Mouse (Mus musculus): ENCODE data around the gene Cdh15.

Cdh15 gene

GRCm38 (mm10) chr8:122847829-122848561, at the start of gene Cdh15:
Cdh15 (plus strand) TSS chr8:122847966.
- WGBS, result 25% methylated on average over 17 of the region's 18 CpGs

GRCm38 (mm10) chr8:122803906-122804761, 43.6 kb upstream of the Cdh15 start:
- WGBS, result 64% methylated on average over 15 of the region's 15 CpGs

GRCm38 (mm10) chr8:122805349-122805748, 42.4 kb upstream of the Cdh15 start:
- 55% methylated on average over 3 of the region's 3 CpGs for WGBS

- 74% methylated on average over 7 of the region's 7 CpGs for WGBS
Observed at GRCm38 (mm10) chr8:122806956-122807538, 40.7 kb upstream of the Cdh15 start.

- WGBS, result 87% methylated on average over 4 of the region's 4 CpGs
Observed at GRCm38 (mm10) chr8:122807907-122808306, 39.9 kb upstream of the Cdh15 start.

GRCm38 (mm10) chr8:122810376-122810775, 37.4 kb upstream of the Cdh15 start:
- WGBS, result 94% methylated on average over 8 of the region's 8 CpGs

- WGBS, result 93% methylated on average over 16 of the region's 16 CpGs
Observed at GRCm38 (mm10) chr8:122811870-122812494, 35.8 kb upstream of the Cdh15 start.

GRCm38 (mm10) chr8:122812610-122813250, 35.0 kb upstream of the Cdh15 start:
- 87% methylated on average over 14 of the region's 14 CpGs for WGBS

- WGBS, result 34% methylated on average over 7 of the region's 7 CpGs
Observed at GRCm38 (mm10) chr8:122814608-122815007, 33.2 kb upstream of the Cdh15 start.

- 93% methylated on average over 6 of the region's 6 CpGs for WGBS
Observed at GRCm38 (mm10) chr8:122816965-122817364, 30.8 kb upstream of the Cdh15 start.

- WGBS, result 71% methylated on average over 13 of the region's 13 CpGs
Observed at GRCm38 (mm10) chr8:122817724-122818496, 29.9 kb upstream of the Cdh15 start.

GRCm38 (mm10) chr8:122819776-122820175, 28.0 kb upstream of the Cdh15 start:
- 93% methylated on average over 11 of the region's 11 CpGs for WGBS

GRCm38 (mm10) chr8:122824571-122824970, 23.2 kb upstream of the Cdh15 start:
- WGBS, result 53% methylated on average over 5 of the region's 5 CpGs

- 70% methylated on average over 9 of the region's 9 CpGs for WGBS
Observed at GRCm38 (mm10) chr8:122824986-122825385, 22.8 kb upstream of the Cdh15 start.

- WGBS, result 85% methylated on average over 8 of the region's 8 CpGs
Observed at GRCm38 (mm10) chr8:122825408-122825807, 22.4 kb upstream of the Cdh15 start.

GRCm38 (mm10) chr8:122829396-122829795, 18.4 kb upstream of the Cdh15 start:
- WGBS, result 66% methylated on average over 3 of the region's 3 CpGs

- 38% methylated on average over 8 of the region's 8 CpGs for WGBS
Observed at GRCm38 (mm10) chr8:122830349-122831061, 17.3 kb upstream of the Cdh15 start.

- WGBS, result 85% methylated on average over 8 of the region's 8 CpGs
Observed at GRCm38 (mm10) chr8:122834416-122834815, 13.3 kb upstream of the Cdh15 start.

- 24% methylated on average over 8 of the region's 8 CpGs for WGBS
Observed at GRCm38 (mm10) chr8:122834971-122835370, 12.8 kb upstream of the Cdh15 start.

- 90% methylated on average over 12 of the region's 12 CpGs for WGBS
Observed at GRCm38 (mm10) chr8:122836199-122836598, 11.6 kb upstream of the Cdh15 start.
